In the genomic region with DNA sequence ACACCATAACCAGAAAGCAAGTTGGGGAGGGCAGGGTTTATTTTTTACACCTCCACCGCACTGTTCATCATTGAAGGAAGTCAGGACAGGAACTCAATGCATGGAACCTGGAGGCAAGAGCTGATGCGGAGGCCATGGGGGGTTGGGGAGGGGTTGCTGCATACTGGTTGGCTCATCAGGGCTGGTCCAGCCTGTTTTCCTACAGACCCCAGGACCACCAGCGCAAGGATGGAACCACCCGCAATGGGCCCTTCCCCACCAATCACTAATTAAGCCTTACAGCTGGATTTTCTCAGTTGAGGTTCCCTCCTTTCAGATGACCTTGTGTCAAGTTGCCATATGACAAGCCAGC, we compare ENCODE assay signal across 9 mouse cellular contexts. TPM values are rescaled to one million over a fixed set of nuclear protein-coding genes. Genes with fewer than 3 reads are reported as not detected.
A peak's percentile ranks its signal among the peaks of the same experiment; 100 is the strongest.
DNase-seq lines count a peak whose midpoint lies in the region; ATAC-seq and TF ChIP-seq lines count a peak whose summit lies in the region.
"Had no signal": no experiment of that assay in that cellular context is flagged by ENCODE, and none has a peak within 500 bp of the region (broad histone marks: within the 10 kb centered on the region; RNA-seq: fewer than 3 reads in every experiment).

No protein-coding gene starts in this region.

- 70% methylated on average over 4 of the region's 4 CpGs for WGBS in lung, embryonic 15.5 days
- WGBS in limb, embryonic 12.5 days, result 61% methylated on average over 4 of the region's 4 CpGs
- WGBS in stomach, embryonic 16.5 days, result 74% methylated on average over 4 of the region's 4 CpGs
- WGBS in thymus, adult 2 months, result 91% methylated on average over 4 of the region's 4 CpGs

- H3K27ac ChIP-seq in lung, embryonic 15.5 days, result no peak overlapping the region
- H3K27ac ChIP-seq in limb, embryonic 12.5 days, result no peak overlapping the region
- no peak overlapping the region for H3K27ac ChIP-seq in stomach, embryonic 16.5 days (ENCODE audit: low read length)
- no peak overlapping the region for H3K27ac ChIP-seq in thymus, adult 2 months (ENCODE audit: control insufficient read depth, insufficient read depth, low read length)

- H3K4me2 ChIP-seq in lung, embryonic 15.5 days, result peak overlapping the region; percentile 98
- H3K4me2 ChIP-seq in limb, embryonic 12.5 days, result peak overlapping the region; percentile 92
- H3K4me2 ChIP-seq in stomach, embryonic 16.5 days (ENCODE audit: low read depth, low read length), result peak overlapping the region; percentile 95; the same call in 1 of the 2 replicates

- DNase-seq in cerebellum, adult 18-20 months, result peak; percentile 26 to 34
- DNase-seq in cerebellum, adult 8-10 months, result no peak
- no peak for DNase-seq in lung, adult 18-20 months
- no peak for DNase-seq in testis, postnatal 14 days (ENCODE audit: low spot score)
- DNase-seq in thymus, adult 2 months, result no peak
- DNase-seq: adrenal gland, adult 2 months had no signal

- peaks cover 21% of the 10 kb centered on the region for H3K27me3 ChIP-seq in lung, embryonic 15.5 days
- H3K27me3 ChIP-seq in limb, embryonic 12.5 days, result peaks cover 22% of the 10 kb centered on the region
- H3K27me3 ChIP-seq in stomach, embryonic 16.5 days (ENCODE audit: control insufficient read depth, insufficient read depth, low read length), result no peaks in the 10 kb centered on the region
- peaks cover 17% of the 10 kb centered on the region for H3K27me3 ChIP-seq in thymus, adult 2 months (ENCODE audit: control insufficient read depth, insufficient read depth, low read length)

- TF ChIP-seq CTCF in thymus, adult 2 months (IDR thresholded peaks at IDR 0.05; ENCODE audit: borderline replicate concordance, control insufficient read depth, extremely low read depth, insufficient read depth, low read length, poor library complexity), result no peak

- no peak overlapping the region; the same call in 1 of the 2 replicates for H3K4me3 ChIP-seq in lung, embryonic 15.5 days
- peak overlapping the region; percentile 71 for H3K4me3 ChIP-seq in limb, embryonic 12.5 days (replicated peaks)
- H3K4me3 ChIP-seq in stomach, embryonic 16.5 days (replicated peaks; ENCODE audit: low read length), result no peak overlapping the region
- H3K4me3 ChIP-seq in thymus, adult 2 months (ENCODE audit: control insufficient read depth, insufficient read depth, low read length), result no peak overlapping the region

- no peak overlapping the region for H3K9ac ChIP-seq in lung, embryonic 15.5 days
- no peak overlapping the region for H3K9ac ChIP-seq in limb, embryonic 12.5 days (replicated peaks)
- no peak overlapping the region for H3K9ac ChIP-seq in stomach, embryonic 16.5 days (ENCODE audit: low read length)

- no peaks in the 10 kb centered on the region for H3K9me3 ChIP-seq in lung, embryonic 15.5 days
- H3K9me3 ChIP-seq in limb, embryonic 12.5 days, result no peaks in the 10 kb centered on the region
- no peaks in the 10 kb centered on the region for H3K9me3 ChIP-seq in stomach, embryonic 16.5 days (replicated peaks; ENCODE audit: control insufficient read depth, low read length)

- no peak for TF ChIP-seq POLR2A in thymus, adult 2 months (IDR thresholded peaks at IDR 0.05; ENCODE audit: control insufficient read depth, extremely low read depth, insufficient read depth, low read length, poor library complexity)

- H3K4me1 ChIP-seq in lung, embryonic 15.5 days, result peaks cover 10% of the 10 kb centered on the region
- peaks cover 13% of the 10 kb centered on the region; the same call in 1 of the 2 replicates for H3K4me1 ChIP-seq in limb, embryonic 12.5 days (replicated peaks)
- peaks cover 11% of the 10 kb centered on the region; the same call in 1 of the 2 replicates for H3K4me1 ChIP-seq in stomach, embryonic 16.5 days (ENCODE audit: control insufficient read depth, insufficient read depth, low read length)
- H3K4me1 ChIP-seq in thymus, adult 2 months (replicated peaks; ENCODE audit: control insufficient read depth, insufficient read depth, low read length), result peaks cover 12% of the 10 kb centered on the region

- no peak for ATAC-seq in lung, embryonic 15.5 days (ENCODE audit: borderline replicate concordance, extremely low read depth, low FRiP score, low TSS enrichment)
- ATAC-seq in limb, embryonic 12.5 days (ENCODE audit: insufficient number of reproducible peaks, insufficient read depth, low FRiP score, low TSS enrichment, low read depth), result no peak
- no peak for ATAC-seq in stomach, embryonic 16.5 days (ENCODE audit: insufficient read depth, low FRiP score)

- no peaks in the 10 kb centered on the region for H3K36me3 ChIP-seq in lung, embryonic 15.5 days
- no peaks in the 10 kb centered on the region for H3K36me3 ChIP-seq in limb, embryonic 12.5 days
- H3K36me3 ChIP-seq in stomach, embryonic 16.5 days (ENCODE audit: control insufficient read depth, insufficient read depth, low read length), result no peaks in the 10 kb centered on the region
- H3K36me3 ChIP-seq in thymus, adult 2 months (ENCODE audit: control insufficient read depth, insufficient read depth, low read length), result no peaks in the 10 kb centered on the region

RNA-seq across cellular contexts. Expression of gene Prkaa2, which starts 1.0 kb away (rescaled TPM):
- 1.7 and 2.4 TPM in 2 replicates for polyA plus RNA-seq in lung, embryonic 15.5 days (2015; fragmentation: Nextera tagmentation; extraction: Ambion mirVana)
- 0.92 and 0.99 TPM in 2 replicates for polyA plus RNA-seq in limb, embryonic 12.5 days (2016; fragmentation: Nextera tagmentation; extraction: Ambion mirVana)
- 2.5 and 3.0 TPM in 2 replicates for polyA plus RNA-seq in stomach, embryonic 16.5 days (2015; fragmentation: Nextera tagmentation; extraction: Ambion mirVana)
- 0.89 and 1.7 TPM in 2 replicates for polyA plus RNA-seq in thymus, adult 2 months (2012; rRNA removed)

RNA-seq across cellular contexts. Expression of gene Plpp3, which starts 46.5 kb away (rescaled TPM):
- polyA plus RNA-seq in lung, embryonic 15.5 days (2015; fragmentation: Nextera tagmentation; extraction: Ambion mirVana), result 78.4 and 85.4 TPM in 2 replicates
- polyA plus RNA-seq in limb, embryonic 12.5 days (2016; fragmentation: Nextera tagmentation; extraction: Ambion mirVana), result 96.0 and 110 TPM in 2 replicates
- 65.3 and 69.9 TPM in 2 replicates for polyA plus RNA-seq in stomach, embryonic 16.5 days (2015; fragmentation: Nextera tagmentation; extraction: Ambion mirVana)
- 20.1 and 23.3 TPM in 2 replicates for polyA plus RNA-seq in thymus, adult 2 months (2012; rRNA removed)

Comparison
In these comparisons a context has a peak if more than half of its experiments do, and no peak if none do; other contexts are left out.
1. DNase-seq: peak in cerebellum, adult 18-20 months (2 of 2); none in cerebellum, adult 8-10 months (single experiment), lung, adult 18-20 months (0 of 2), testis, postnatal 14 days (single experiment) and thymus, adult 2 months (single experiment).
2. Peak in every context shown above with its lines, with median percentiles within 50 percentile points of each other: H3K4me2 ChIP-seq.